Mouse (Mus musculus): Measurements from ENCODE around the gene Gramd1b.

Gene Gramd1b

DNA sequence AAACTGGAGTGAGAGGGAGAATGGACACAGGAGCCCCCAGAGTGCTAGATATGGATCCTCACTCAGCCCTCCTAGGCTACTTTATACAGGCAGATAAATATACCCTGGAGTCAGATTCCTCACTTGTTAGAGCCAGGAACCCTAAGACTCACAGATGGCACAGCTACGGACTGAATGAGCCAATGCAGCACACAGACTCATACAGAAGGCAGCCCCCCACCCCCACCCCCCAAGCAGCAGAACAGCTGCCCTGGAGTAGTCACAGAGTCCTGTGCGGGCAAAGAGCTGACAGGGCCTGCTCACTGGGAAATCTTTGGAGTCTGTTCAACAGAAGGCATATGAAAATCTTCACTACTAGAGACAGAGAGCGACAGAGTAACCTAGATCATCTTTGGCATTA lies 223.9 kb downstream of the Gramd1b start:
- DNase-seq (ENCODE audit: low read depth), result no peak

DNA sequence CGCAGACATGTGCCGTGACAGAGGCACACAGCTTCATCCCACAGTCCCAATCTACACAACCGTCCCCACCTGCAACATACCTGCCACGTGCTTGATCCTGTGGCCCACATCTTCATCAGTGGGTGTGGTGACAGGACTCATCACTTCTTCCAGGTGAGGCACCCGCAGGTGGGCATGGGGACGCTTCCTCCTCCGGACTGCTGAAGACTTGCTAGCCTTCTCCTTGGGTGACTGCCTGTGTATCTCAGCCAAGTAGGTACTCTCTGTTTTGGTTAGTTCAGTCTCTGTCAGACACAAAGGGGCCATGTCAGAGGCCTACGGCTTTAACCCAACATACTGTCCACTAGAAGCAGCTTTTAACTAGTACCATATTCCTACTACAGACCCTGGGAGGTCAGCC lies 226.9 kb downstream of the Gramd1b start:
- DNase-seq (ENCODE audit: low read depth), result no peak

DNA sequence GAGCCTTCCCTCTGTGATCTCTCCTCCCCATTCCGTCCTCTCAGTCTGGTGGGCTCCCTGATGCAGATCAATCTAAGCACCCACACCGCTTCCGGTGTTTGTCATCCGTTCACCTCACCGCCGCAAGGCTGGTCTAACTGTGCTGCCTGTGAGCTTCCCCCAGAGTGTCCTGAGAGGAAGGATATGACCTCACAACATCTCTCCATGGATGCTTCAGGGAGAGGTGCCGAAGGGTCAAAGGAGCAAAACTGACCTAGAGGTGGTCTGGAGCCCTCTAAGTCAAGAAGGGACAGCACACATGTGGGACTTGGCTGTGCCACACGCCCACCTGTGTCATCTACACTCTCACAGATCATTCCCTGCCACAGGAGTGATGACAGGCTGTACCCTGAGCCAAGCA lies 228.8 kb downstream of the Gramd1b start:
- no peak for DNase-seq (ENCODE audit: low read depth)

DNA sequence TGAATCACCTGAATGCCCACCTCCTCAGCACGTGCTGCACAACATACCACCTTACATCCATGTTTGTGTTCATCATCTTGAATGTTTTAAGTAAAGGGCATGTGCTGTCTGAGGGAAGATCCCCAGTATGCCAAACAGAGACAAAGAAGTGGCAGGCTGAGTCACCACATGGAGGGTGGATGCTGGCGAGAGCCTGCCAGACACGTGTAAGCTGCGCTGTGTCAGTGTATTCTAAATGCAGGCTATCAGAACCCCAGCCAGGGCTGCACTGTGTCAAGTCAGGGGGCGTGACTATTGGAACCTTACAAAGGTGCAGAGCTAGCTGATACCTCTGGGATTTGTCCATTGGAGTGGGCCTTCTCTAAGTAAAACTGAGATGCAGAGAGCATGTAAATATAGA lies 229.7 kb downstream of the Gramd1b start:
- no peak for DNase-seq (ENCODE audit: low read depth)

DNA sequence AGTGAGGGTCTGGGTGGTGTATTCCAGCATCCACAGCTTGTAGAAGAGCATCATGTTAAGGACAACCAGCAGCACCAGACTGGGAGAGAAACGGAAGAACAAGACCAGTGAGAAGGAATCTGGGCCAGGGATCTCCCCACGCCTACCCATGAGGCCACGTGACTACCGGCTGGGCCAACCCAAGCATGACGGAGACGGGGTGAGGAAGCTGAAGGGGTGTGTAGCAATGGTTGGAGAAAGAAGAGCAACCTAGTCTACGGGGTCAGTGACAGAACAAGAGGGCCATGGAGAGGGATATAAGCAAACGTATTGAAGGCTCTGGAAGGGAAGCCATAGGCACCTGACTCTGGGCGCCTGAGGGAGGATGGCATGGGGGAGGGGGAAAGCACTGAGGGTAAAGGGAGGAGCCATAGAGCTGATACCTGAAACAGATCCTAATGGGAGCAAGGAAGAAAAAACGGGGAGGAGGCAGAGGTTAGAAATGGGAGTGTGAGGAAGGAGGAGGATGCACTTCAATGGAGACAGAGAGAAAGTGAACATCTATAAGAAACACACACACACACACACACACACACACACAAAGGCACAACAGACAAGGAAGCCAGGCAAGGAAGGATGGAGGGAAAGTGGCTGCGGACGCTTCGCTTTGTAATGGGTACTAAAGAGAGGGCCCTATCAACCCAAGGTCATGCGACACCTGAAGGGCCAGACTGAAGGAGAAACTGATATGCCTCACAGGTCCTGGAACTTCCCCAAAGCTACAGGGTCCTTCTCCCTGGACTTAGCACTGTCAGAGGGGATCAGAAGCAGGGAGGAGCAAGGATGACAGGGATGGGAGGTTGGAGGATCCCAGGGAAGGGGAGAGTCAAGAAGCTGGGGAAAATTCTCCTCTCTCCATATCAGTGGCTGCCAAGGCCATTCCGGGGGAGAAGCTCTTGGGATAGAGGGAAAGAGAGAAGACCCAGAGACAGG lies 230.9 kb downstream of the Gramd1b start:
- no peak for DNase-seq (ENCODE audit: low read depth)

DNA sequence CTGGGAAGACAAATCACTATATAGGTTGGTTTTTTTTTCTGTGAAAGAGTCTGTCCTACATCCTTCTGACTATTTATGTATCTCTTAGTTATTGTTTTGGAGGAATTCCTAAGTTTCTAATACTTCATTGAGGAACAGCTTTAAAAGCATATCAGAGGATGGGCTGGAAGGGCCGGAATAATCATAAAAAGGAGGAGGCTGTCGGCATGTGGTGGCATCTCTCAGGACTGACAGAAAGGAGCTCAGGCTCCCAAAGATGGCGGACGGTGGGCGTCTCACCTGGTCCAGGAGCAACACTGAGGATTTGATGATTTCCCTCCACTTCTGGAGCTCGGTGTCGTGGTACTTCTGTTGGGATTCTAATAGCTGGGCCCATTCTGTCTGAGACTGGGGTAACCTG lies 231.9 kb downstream of the Gramd1b start:
- DNase-seq (ENCODE audit: low read depth), result no peak

DNA sequence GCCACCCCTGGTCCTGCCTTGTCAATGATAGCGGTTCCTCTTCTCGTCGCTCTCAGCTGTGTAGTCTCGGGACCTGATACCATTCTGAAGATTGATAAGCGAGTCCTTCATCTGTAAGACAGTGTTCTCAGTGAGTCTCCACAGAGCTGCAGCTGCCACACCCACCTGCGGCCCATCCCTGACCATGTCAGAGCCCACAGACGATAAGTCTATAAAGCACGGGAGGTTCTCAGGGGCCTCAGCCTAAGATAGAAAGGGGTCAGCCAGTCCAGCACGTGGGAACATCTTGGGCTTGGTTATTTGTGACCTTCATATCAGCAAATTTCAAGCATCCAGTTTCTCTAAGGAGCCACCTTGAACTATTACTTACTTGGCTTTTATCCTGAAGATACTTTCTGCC lies 233.2 kb downstream of the Gramd1b start:
- DNase-seq (ENCODE audit: low read depth), result no peak

DNA sequence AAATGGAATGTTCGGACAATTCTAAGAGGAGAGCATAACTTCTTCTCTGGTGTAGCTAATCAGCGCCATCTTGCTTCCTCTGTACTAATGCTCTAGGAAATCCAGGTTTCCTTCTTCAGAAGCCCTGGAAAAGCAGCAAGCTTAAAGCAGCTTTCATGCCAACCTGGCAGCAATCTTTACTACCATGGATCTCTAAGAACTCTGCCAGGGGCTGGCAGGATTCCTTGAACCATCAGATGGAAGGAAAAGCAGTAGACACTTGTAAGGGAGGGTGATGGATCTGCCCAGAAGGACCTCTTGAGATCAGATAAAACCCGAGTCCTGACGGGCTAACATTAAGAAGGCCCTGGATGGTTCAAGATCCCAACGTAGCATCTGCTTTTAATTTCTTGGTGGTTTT lies 234.9 kb downstream of the Gramd1b start:
- DNase-seq (ENCODE audit: low read depth), result no peak

DNA sequence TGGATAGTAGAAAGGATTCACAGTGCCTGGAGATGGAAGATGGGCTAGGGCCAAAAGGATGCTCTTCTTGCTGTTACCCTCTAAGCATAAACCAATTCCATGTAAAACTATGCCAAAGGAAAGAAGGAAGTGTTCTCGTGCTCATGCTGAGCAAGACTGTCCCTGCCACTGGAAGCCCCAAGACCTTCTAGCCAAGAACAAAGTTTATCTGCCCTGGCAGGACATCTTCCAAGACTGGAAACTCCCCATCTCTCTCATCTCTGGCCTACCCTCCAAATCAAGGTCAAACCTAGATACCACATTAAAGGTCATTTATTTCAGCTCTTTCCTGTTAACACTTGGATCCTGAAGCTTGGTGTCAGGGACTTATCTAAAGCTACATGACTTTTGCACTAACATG lies 236.3 kb downstream of the Gramd1b start:
- DNase-seq (ENCODE audit: low read depth), result no peak

DNA sequence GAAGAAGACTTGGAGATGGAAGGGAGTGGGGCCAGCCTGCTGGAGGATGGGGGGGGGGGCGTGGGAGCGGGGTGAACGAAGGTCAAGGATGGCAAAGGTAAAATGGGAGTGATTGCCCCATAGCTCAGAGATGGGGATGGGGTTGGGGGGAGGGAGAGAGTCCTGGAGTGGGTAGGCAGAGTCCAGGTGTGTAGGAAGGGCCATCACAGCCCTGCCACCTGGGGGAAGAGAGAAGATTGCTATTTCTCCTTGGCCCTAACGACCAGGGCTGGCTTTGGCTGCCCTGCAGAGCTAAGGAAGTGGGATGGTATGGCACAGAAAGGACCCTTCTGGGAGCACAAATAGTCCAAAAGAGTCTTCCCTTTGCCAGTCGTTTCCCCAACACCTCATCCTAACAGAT lies 237.0 kb downstream of the Gramd1b start:
- no peak for DNase-seq (ENCODE audit: low read depth)

DNA sequence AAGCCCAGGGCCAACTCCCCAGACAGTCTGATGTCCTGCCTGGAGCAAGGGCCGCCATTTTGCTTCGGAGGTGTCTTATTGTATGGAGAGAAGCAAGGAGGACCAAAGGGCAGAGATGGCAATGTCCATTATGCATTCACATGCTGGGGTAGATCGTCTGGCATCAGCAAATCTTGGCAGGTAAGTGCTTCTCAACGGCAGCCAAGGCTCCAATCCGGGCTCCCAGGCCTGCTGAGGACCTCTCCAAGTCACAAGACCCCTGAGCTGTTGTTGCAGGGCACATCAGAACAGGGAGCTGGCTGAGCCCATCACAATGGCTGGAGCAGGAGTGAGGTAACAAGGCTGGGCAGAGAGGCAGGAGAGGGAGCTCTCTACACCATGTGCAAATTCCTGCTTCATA lies 237.4 kb downstream of the Gramd1b start:
- DNase-seq (ENCODE audit: low read depth), result no peak

DNA sequence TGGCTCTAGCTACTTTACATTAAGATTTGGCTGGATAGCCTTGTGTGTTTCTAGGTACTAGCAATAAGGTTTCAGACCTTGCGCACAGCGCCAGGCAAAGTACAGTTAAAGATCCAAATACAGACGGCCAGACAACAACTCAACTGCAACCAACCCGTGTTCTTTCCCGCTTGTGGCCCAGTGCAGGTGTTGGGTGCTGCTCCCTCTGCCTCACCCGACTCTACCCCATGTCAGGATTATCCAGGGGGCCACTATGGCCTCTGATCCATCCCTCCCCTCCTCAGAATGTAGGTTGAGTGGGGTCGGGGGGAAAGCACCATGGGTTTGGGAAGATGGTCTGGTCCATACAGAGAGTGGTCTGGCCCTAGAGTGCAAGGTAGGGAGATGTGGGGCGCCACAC lies 237.9 kb downstream of the Gramd1b start:
- no peak for DNase-seq (ENCODE audit: low read depth)

DNA sequence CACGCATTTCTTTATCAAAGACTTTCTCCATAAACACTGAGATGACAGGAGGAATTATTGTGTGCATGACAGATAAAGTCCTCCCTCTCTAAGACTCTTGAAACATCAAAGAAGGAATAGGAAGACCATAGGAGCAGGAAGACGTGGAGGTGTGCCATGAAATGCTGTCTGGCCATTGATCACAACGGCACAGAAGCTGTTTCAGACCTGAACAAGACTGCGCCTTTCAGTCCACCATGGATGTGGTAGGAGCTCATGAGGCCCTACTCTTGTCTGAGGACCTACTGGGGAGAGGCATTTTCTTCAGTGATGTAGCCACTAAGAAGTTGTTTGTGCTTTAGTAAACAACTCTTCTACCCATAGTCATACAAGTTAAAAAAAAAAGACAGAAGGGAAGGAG lies 238.7 kb downstream of the Gramd1b start:
- DNase-seq (ENCODE audit: low read depth), result no peak

DNA sequence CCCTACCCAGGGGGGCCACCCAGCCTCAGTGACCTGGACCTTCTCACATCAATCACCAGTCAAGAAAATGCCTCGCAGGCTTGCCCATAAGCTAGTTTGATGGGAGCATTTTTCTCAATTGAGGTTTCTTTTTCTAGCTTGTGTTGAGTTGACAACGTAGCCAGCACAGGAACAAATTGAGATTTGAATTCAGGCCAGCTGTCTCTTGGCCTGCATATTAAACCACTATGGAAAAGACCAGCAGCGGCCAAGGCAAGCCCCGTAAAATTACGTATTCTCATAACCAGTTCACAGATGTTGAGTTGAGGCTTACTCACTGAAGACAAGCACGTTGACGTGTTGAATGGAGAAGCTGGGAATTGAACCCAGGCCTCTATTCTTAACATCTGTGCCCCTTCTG lies 248.2 kb downstream of the Gramd1b start:
- no peak for DNase-seq (ENCODE audit: low read depth)

DNA sequence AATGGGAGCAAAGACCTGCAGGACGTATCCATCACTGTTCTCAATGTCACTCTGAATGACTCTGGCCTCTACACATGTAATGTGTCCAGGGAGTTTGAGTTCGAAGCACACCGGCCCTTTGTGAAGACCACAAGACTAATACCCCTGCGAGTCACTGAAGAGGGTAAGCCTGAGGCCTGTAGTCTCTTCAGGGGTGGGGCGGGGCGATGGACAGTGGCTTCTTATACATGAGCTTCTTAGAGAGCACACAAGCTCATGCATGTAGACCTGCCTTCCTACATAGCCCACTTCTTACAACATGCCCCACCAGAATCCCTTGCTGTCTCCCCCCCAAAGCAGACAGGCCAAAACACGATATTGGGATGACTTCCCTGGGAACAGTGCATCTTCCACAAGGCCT lies 251.7 kb downstream of the Gramd1b start:
- DNase-seq (ENCODE audit: low read depth), result no peak

DNA sequence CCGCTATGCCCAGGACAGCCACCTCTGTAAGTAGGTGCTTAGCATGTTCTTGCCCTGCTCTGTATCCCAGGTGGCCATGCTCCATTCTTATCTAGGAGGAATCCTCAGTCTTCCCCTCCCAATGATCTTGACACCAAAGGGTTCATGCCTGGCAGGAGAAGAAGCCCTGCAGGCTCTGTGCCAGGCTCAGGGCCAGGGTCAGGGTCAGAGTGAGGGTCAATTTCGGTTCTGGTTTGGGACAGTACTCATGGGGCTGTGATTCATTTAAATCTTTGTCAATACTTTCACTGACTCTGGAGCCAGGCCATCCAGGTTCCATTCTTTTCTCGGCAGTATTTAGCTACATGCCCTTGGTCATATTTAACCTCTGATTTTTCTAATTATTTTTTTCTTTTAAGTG lies 253.5 kb downstream of the Gramd1b start:
- DNase-seq (ENCODE audit: low read depth), result no peak

DNA sequence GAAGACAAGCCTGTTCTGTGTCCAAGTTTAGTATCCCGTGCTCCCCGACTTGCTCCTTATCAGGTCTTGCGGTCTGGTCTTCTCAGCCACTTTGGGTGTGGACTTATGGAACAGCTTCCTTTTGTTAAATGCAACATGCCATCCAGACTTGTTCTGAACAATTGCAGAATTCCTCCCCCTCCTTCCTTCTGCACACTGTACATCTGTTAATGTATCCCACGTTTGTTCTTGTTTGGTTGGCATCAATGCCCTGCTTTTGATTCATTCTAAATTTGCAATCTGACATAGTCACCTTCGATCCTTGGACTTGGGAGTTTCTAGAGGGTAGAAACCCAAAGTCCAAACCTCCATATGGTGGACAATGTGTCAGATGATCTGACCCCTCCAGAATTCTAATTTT lies 255.3 kb downstream of the Gramd1b start:
- DNase-seq (ENCODE audit: low read depth), result no peak

DNA sequence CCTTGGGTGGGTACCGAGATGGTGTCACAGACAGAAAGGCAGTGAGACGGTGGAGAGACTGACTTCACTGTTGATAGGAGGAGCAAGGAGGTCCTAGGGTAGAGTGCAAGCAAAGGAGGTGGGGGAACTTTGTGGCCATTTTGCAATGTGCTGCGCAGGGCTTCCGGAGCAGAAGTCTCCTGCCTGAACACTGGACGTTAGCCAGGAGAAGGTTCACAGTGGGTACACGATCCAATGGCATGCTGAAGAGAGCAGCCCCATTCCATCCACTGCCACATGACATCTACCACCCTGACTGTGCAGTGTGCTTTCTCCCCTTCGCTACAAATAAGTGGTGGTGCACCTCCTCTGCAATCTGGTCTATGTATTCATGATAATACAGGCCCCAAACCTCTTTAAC lies 258.4 kb downstream of the Gramd1b start:
- DNase-seq (ENCODE audit: low read depth), result no peak

DNA sequence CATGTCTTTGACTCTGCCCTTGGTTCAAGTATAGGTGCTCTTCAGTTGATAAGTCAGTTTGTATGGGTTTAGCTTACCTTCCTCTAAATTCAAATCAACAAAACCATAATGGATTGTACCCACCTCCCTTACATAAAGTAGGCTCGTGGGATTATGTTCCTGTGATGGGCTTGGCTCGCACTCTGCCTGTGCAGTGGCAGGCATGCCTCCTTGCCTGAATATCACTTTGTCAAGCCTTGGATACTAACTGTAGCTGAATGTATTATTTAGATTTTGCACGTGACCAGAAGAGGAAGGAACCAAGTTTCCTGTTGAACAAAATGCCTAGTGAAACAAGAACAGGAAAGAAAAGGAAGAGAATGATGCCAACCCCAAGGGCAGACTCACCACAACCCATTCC lies 260.1 kb downstream of the Gramd1b start:
- DNase-seq (ENCODE audit: low read depth), result no peak

DNA sequence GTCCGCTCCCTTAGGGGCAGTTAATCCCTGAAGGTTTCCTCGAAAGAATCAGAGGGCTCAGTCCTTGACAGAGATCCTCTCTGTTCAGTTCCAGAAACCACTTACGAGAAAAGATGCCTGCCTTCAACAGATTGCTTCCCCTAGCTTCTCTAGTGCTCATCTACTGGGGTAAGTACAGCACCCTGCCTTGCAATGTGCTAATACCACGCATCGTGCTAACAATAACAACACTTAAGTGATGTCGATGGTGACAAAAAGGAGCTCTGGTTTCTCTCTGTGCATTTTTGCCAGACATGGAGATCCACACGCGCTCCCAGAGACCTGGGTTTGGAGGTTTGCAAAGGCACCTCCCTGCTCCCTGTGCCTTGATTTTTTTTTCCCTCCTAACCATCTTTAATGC lies 261.3 kb downstream of the Gramd1b start:
- no peak for DNase-seq (ENCODE audit: low read depth)

DNA sequence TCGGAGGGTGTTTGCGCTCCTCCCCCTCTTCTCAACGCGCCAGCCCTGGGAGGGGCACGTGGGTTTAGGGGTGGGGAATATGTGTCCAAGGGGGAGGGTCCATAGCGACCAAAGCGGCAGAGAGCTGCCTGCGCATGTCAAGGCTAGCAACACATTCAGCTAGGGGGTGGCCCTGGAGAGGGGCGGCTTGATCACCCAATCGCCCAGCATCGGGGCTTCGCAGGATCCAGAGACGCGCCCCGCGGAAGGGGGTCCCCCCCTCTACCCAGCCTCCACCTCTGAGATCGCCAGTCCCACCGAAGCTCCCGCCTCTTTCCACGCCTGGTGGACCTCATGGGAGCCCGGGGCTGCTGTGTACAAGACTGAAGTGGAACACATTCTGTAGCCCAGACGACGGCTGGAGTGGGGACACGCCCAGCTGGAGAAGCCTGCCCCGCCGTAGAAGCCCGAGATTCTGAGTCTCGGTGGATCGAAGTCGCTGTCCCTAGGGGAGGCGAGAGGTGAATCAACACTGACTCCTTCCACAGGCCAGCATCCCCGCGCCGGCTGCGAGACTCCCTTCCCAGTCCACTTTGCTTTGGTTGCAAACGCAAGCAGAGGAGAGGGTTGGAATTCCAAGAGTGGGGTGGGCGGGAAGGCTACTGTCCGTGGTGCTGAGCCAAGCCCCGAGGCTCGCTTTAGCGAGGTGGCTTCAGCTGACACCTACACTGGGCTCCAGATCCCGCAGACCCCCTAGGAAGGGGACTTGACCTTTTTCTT lies 261.9 kb downstream of the Gramd1b start, which contains the start of gene Scn3b:
TSS of gene Scn3b (plus strand) at position 115 of the 759 bp plus-strand sequence.
- no peak for DNase-seq (ENCODE audit: low read depth)

DNA sequence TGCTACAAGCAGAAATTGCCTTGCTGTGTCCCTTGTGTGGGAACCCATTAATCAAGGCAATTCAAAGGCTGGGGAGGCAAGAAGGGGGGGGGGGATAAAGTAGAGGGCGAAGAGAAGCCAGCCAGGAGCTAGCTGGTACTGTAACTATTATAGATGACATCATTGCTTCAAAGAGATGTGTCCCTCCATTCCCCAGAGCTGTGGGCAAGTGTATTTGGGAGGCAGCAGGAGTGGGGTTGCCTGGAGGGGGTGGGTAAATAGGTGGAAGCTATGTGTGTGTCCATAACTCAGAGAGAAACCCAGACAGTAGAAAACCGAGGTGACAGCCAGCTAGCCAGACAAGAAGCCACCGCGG lies 262.5 kb downstream of the Gramd1b start:
- no peak for DNase-seq (ENCODE audit: low read depth)

DNA sequence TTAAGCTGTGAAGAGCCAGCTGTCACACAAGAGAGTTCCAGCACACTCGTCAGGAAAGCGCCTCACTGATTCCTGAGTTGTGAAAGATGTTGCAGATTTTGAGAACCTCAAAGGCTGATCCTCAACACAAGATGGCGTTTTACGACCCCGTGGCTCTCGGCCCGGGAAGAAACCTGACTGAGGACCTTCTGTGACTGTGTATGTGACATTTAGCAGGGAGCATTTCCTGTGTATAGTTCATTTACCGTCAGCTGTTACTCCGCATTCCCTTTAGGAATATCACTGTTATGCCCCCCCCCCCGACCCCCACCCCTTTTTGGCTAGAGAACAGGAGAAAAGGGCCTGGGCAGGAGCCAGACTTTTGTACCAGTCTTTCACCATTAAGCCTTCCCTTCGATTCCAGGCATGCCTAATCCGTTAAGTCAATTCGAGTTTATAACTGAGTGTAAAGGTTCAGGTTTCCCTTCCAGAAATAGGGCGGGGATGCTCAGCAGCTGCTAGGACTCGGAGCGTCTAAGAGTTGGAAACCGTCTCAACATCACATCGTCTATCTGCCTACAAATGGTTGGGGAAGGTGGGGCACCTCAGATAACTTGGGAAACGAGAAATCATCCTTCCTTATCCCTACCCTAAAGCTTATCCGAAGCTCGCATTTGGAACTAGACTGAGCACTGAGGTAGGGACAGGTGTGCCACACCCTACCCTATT lies 263.0 kb downstream of the Gramd1b start:
- DNase-seq (ENCODE audit: low read depth), result no peak

All from c-Kit-positive CD71-negative TER-119-negative erythroid progenitor cells, embryonic 14.5 days (primary cell).